Mouse (Mus musculus): ENCODE data around the gene Fam118b. TPM values are rescaled to one million over a fixed set of nuclear protein-coding genes. Genes with fewer than 3 reads are reported as not detected.

The Fam118b gene
- total and polyA plus RNA-seq, 3 experiments: 12.7 to 27.7 (median 21.3) TPM

DNA sequence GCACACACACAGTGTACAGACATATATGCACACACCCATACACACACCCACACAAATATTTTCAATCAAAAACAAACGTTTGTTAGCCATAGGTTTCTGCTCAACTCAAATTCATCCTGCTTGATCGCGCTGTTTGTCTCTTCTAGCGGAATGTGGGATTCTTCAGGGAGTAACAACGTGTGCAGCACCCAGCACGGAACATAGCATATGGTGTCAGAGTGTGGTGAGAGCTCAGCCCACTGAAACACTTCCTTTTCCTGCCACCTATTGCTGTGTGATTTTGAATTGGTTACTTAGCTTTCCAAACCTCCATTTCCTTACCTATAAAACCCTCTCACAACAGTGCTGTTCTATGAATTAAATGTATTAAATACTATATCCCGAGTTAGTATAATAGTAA, 97.5 kb downstream of the Fam118b start:
- TF ChIP-seq USF2 (conservative IDR thresholded peaks at IDR 0.05; ENCODE audit: low read depth, low read length) (no peak), POLR2A (IDR thresholded peaks at IDR 0.05; ENCODE audit: low read depth, low read length) (no peak), MAX (IDR thresholded peaks at IDR 0.05; ENCODE audit: low read length) (no peak), NELFE (IDR thresholded peaks at IDR 0.05; ENCODE audit: low read depth, low read length) (no peak), E2F4 (IDR thresholded peaks at IDR 0.05; ENCODE audit: insufficient replicate concordance, low read depth, low read length) (no peak), USF1 (IDR thresholded peaks at IDR 0.05; ENCODE audit: low read depth, low read length) (no peak), JUND (conservative IDR thresholded peaks at IDR 0.05; ENCODE audit: low read depth, low read length) (no peak), RCOR1 (conservative IDR thresholded peaks at IDR 0.05; ENCODE audit: low read depth, low read length) (no peak), IRF4 (IDR thresholded peaks at IDR 0.05; ENCODE audit: low read depth, low read length) (no peak), CTCF (conservative IDR thresholded peaks at IDR 0.05 in 1 of 2, IDR thresholded peaks at IDR 0.05 in 1 of 2; ENCODE audit: low read depth in 2 of 2, low read length in 2 of 2) (no peak), PAX5 (IDR thresholded peaks at IDR 0.05; ENCODE audit: low read length) (no peak)
- Histone ChIP-seq H3K27ac (ENCODE audit: insufficient read depth, low read depth) (no peak overlapping the region), H3K9me3 (replicated peaks; ENCODE audit: low read length) (no peaks in the 10 kb centered on the region), H3K79me2 (replicated peaks; ENCODE audit: control insufficient read depth, extremely low read depth, insufficient read depth, poor library complexity, severe bottlenecking) (peaks cover 5% of the 10 kb centered on the region), H3K4me3 (replicated peaks in 1 of 3; ENCODE audit: low read depth in 2 of 3, low read length in 2 of 3, poor library complexity in 1 of 3) (no peak overlapping the region), H3K9ac (ENCODE audit: insufficient read depth, low read depth) (no peak overlapping the region), H3K4me2 (ENCODE audit: insufficient read depth, low read depth, poor library complexity, severe bottlenecking) (no peak overlapping the region), H3K4me1 (ENCODE audit: control insufficient read depth in 1 of 2, insufficient read depth in 2 of 2) (peaks cover 5 to 19% of the 10 kb centered on the region in 2 experiments; a peak in 3 of 4 replicates), H3K27me3 (replicated peaks) (no peaks in the 10 kb centered on the region), H3K36me3 (replicated peaks in 1 of 2; ENCODE audit: control insufficient read depth in 1 of 2, insufficient read depth in 1 of 2, low read length in 1 of 2) (peaks cover 22 to 65% of the 10 kb centered on the region in 2 experiments)
- dilution Hi-C loops (cut with MboI; ENCODE audit: extremely low pct_ligation_motif_present, extremely low pct_unique_long_range_greater_than_20kb, low sequenced_read_pairs): no loop called here
- in situ Hi-C loops (cut with MboI; ENCODE audit: low pct_ligation_motif_present, low pct_unique_long_range_greater_than_20kb, low sequenced_read_pairs): no loop called here
- no peak for DNase-seq (ENCODE audit: extremely low read depth)

Other genes starting within 250 kb of the Fam118b start
- gene St3gal4, start 148.5 kb downstream of the Fam118b start, total RNA-seq (2012; rRNA removed): 6.2 and 7.1 TPM in 2 replicates
- 8.8 and 10.8 TPM in 2 replicates for gene St3gal4, start 148.5 kb downstream of the Fam118b start, total RNA-seq (2014; rRNA removed)
- gene St3gal4, start 148.5 kb downstream of the Fam118b start, polyA plus RNA-seq (2012; ENCODE audit: insufficient read length, low read depth): 9.3 and 10.7 TPM in 2 replicates
- 64.3 and 70.1 TPM in 2 replicates for gene Dcps, start 91.7 kb downstream of the Fam118b start, total RNA-seq (2012; rRNA removed)
- gene Dcps, start 91.7 kb downstream of the Fam118b start, total RNA-seq (2014; rRNA removed): 113 TPM in 2 replicates
- 94.3 and 102 TPM in 2 replicates for gene Dcps, start 91.7 kb downstream of the Fam118b start, polyA plus RNA-seq (2012; ENCODE audit: insufficient read length, low read depth)
- 40.1 and 50.7 TPM in 2 replicates for gene Srpr, start 67.6 kb downstream of the Fam118b start, total RNA-seq (2012; rRNA removed)
- 33.0 and 38.2 TPM in 2 replicates for gene Srpr, start 67.6 kb downstream of the Fam118b start, total RNA-seq (2014; rRNA removed)
- 95.0 and 99.2 TPM in 2 replicates for gene Srpr, start 67.6 kb downstream of the Fam118b start, polyA plus RNA-seq (2012; ENCODE audit: insufficient read length, low read depth)
- gene Tirap, start 67.5 kb downstream of the Fam118b start, total RNA-seq (2012; rRNA removed): 10.5 and 11.8 TPM in 2 replicates
- 14.2 and 18.0 TPM in 2 replicates for gene Tirap, start 67.5 kb downstream of the Fam118b start, total RNA-seq (2014; rRNA removed)
- 15.6 and 18.7 TPM in 2 replicates for gene Tirap, start 67.5 kb downstream of the Fam118b start, polyA plus RNA-seq (2012; ENCODE audit: insufficient read length, low read depth)
- 31.1 and 40.3 TPM in 2 replicates for gene Foxred1, start 56.8 kb downstream of the Fam118b start, total RNA-seq (2012; rRNA removed)
- gene Foxred1, start 56.8 kb downstream of the Fam118b start, total RNA-seq (2014; rRNA removed): 69.1 and 70.0 TPM in 2 replicates
- 40.3 and 42.6 TPM in 2 replicates for gene Foxred1, start 56.8 kb downstream of the Fam118b start, polyA plus RNA-seq (2012; ENCODE audit: insufficient read length, low read depth)
- gene Rpusd4, start 60 bp upstream of the Fam118b start, total RNA-seq (2012; rRNA removed): 27.3 and 28.2 TPM in 2 replicates
- gene Rpusd4, start 60 bp upstream of the Fam118b start, total RNA-seq (2014; rRNA removed): 21.7 and 23.7 TPM in 2 replicates
- 29.5 and 30.1 TPM in 2 replicates for gene Rpusd4, start 60 bp upstream of the Fam118b start, polyA plus RNA-seq (2012; ENCODE audit: insufficient read length, low read depth)
- gene Cdon, start 153.3 kb upstream of the Fam118b start, total RNA-seq (2012; rRNA removed): 1.9 and 2.3 TPM in 2 replicates
- 1.8 TPM in 2 replicates for gene Cdon, start 153.3 kb upstream of the Fam118b start, total RNA-seq (2014; rRNA removed)
- 2.7 and 2.9 TPM in 2 replicates for gene Cdon, start 153.3 kb upstream of the Fam118b start, polyA plus RNA-seq (2012; ENCODE audit: insufficient read length, low read depth)

Measured in CH12.LX (cell line).